Mouse (Mus musculus) left cerebral cortex, postnatal 10 days (tissue): Measurements from ENCODE around the gene Irf7. TPM values are rescaled to one million over a fixed set of nuclear protein-coding genes. Genes with fewer than 3 reads are reported as not detected.
"Not testable (repeated sequence)": the region's sequence is repeated elsewhere in the genome, so short reads cannot be mapped to it uniquely, and the experiment has no call there.

ENCODE experiments used
- DNase-seq, 2 experiments: peaks; one replicate each; pipeline ENCODE4 v3.0.0; 2021 to 2022; ENCODE audit warnings: low spot score in 2 of 2, mixed read lengths in 1 of 2; ENCODE audit errors: extremely low spot score in 1 of 2
- intact Hi-C: fragments of 180-260 bp; cut with DNase I; formaldehyde crosslinking; loops from one replicate; pipeline ENCODE4 v1.15.1; 2025
- total RNA-seq, 2 experiments: library from RNA; stranded (reverse); gene quantifications; 2 replicates each; pipeline ENCODE4 v1.2.3; 2021

The Irf7 gene
- total RNA-seq, 2 experiments from 2014 or later, result 0.22 to 0.58 TPM

DNA sequence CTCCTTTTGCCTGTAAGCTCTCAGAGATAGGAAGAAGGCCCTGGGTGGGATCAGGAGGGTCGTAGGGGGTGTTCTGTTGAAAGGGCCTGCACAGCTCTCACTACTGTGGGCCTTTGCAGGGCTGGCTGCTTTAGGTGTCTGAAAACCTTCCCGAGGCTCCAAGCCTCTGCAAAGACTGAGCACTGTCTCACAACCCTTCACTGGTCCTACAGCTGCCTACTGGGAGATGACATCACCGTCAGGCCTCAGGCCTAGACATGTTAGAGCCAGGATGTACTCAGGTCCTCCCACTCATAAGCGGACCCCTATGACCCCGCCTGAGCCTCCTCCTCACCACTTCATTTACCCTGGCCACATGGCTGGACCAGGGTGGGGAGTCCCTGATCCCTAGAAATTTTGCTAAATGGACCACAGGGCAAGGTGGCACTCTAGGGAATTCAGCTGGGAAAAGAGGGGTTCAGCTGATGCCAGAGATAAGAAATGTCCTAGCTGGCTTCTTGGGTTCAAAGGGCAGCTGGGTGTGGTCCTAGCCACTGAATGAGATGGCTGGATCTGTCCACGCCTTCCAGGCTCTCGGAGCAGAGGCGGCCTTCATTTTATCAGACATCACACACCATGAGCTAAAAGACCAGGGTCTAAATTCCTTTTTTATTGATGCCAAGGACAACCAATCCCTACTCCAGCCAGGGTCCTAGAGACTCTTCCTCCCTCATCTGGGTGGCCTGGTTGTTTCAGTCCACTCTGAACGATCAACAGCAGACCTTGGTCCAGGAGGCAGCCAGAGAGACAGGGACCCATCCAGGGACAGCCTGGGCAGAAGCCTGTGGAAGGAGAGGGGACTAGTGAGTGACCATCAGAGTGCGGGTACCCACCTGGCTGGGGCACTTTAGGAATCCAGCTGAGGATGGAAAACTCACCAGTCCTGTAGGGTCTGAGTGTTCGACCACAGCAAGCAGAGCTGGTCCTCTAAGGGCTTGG is 11.7 kb upstream of the Irf7 start:
- DNase-seq, result no peak
- intact Hi-C loops, result no loop called here

DNA sequence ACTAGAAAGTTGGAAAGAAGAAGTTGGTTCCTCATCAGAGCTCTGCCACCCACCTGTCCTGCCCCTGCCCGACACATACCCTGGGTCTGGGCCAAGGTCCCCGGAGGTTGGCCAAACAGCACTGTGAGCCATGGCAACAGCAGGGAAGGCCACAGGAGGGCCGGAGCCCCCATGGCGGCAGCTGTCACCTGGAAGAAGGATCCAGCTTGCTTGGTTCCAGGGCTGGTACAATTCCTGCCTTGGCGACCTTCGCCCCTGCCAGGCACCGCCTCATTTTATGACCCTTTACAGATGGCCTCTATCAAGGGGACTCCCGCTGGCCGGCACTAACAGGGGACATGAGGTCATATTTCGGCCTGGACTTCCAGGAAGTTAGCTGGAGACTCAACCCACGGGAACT is 10.3 kb upstream of the Irf7 start, which contains the start of gene Cdhr5:
Gene Cdhr5 (minus strand): TSS at position 241 of the 400 bp plus-strand sequence.
- intact Hi-C loops, result no loop called here
- no peak for DNase-seq

DNA sequence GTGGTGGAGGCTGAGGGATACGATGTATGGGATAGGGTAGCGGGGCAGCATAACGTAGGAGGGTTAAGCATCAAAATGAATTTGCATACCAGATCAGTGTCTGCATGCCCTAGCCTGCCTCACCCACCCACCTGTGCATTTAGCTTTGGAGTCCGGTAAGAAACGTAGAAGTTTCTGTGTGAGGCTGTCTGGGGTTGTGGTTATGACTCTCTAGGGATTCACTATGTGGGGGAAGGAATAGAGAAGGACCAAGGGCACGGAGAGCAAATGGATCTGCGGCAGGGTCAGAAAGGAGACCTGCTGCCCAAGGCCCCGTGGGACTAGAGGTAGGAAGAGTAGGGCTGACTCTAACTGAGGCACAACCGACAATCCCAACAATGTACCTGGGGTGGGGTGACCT is 9.1 kb upstream of the Irf7 start:
- intact Hi-C loops, result no loop called here
- no peak for DNase-seq

GRCm38 (mm10) chr7:141270631-141271030 is 4.3 kb upstream of the Irf7 start:
- no peak for DNase-seq
- intact Hi-C loops, result no loop called here

DNA sequence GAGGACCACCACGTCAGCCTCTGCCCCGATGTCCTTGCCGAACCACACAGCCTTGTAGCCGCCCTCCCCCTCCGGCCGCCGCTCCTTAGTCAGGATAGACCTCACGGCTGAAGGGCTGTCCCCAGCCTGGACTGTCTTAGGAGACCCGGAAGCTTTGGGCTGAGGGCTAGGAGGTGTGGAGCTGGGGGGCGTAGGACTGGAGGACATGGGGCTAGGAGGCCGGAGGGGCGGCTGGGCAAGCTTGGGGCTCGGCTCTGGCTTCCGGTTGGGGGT is 2.9 kb upstream of the Irf7 start:
- intact Hi-C loops, result loop anchor here (5.0 kb wide), 1 partner anchor 93 kb away; no protein-coding TSS in a partner anchor
- no peak for DNase-seq

DNA sequence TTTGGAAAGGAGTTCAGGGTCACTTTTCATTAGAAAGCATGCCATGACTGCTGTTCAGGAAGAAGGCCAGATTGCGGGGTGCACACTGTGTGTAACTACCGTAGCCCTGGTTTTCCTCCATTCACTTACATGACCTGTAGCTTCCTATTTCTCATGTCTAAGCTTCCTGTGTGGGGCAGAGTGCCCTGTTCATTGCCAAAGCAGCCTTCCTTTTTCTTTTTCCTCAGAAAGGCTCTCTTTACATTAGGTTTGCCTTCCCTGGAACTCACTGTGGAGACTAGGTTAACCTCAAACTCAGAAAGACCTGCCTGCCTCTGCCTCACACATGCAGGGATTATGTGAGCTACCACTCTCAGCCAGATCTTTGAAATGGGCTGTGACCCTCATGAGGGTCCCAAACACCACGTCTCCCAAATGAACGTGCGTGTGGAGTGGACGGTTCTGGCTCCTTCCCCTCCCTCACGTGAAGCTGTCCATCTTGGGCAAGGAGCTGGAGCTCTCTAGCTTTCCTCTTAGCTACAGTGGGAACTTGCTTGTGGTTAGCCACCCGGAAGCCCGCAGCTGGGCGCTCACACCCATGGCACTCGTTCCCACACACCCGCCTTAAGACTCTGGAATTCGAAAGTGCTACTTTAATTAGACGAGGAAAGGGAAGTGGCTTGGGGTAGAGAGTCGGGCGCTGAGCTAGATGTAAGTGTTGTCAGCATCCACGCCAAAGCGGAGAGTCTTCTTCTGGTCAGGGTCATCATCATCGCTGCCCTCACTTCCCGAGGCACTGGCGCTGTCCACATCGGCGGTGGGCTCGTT is 2.4 kb upstream of the Irf7 start:
- intact Hi-C loops, result loop anchor here (5.0 kb wide), 1 partner anchor 94 kb away; no protein-coding TSS in a partner anchor

DNA sequence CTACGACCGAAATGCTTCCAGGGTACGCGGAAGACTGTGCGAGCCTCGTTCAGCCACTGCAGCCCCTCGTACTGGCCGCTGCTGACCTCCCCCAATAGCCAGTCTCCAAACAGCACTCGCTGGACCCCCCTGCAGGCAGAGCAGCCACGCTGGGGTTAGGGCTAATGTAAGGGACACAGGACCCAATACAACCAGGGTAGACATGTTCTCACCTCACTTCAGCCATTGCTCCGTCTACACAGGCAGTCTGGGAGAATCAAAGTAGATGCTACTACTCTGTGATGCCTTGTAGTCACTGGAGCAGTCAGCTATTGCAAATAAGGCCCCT is 906 bp downstream of the Irf7 start:
- no peak for DNase-seq
- intact Hi-C loops, result loop anchor here (5.0 kb wide), 1 partner anchor 97 kb away; no protein-coding TSS in a partner anchor

More for the DNA sequence above, 2.4 kb upstream of the Irf7 start:
- no peak for DNase-seq

DNA sequence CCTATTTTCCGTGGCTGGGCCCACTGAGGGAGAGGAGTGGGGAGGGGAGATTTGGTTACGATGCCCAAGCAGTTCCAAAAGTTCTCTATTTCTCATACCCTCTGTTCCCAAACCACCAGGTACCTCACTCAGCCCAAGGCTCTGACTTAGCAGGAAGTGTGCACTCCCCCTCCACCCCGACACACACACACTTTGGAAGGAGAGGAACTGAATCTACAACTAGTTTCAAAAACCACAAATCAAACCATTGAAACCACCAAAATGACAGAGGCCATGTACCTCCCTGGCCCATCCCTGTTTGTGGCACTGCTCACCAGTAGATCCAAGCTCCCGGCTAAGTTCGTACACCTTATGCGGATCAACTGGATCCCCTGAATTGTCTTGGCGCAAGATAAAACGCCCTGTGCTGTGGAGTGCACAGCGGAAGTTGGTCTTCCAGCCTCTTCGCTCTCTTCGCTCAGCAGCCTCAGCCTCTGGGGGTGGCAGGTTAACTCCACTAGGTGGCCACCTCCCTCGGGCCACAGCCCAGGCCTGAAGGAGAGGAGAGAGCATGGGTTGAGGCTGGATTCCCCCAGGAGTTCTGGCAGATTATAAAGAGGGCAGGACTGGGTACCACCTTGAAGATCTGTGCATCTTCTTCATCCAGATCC is 1.4 kb downstream of the Irf7 start:
- intact Hi-C loops, result loop anchor here (5.0 kb wide), 1 partner anchor 97 kb away; no protein-coding TSS in a partner anchor
- peak in 1 of 2 experiments; percentile 54 for DNase-seq

GRCm38 (mm10) chr7:141264041-141264700 is 2.1 kb downstream of the Irf7 start:
- intact Hi-C loops, result no loop called here
- no peak for DNase-seq

DNA sequence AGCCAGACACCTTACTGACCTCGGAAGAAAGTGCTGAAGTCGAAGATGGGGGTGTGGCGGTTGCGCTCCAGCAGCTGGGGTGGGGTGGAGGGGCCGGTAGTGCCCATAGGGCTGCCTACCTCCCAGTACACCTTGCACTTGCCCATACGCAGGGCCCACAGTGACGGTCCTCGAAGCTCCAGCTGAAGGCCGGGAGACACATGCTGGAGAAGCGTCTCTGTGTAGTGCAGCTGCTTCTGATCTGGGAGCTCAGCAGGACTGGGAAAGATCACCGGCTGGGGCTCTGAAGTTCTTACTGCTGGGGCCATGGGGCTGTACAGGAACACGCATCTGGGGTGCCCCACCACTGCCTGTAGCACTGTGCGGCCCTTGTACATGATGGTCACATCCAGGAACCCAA is 2.6 kb downstream of the Irf7 start:
- intact Hi-C loops, result no loop called here
- no peak for DNase-seq

GRCm38 (mm10) chr7:141261480-141261879 is 4.8 kb downstream of the Irf7 start:
- DNase-seq, result no peak
- intact Hi-C loops, result no loop called here

DNA sequence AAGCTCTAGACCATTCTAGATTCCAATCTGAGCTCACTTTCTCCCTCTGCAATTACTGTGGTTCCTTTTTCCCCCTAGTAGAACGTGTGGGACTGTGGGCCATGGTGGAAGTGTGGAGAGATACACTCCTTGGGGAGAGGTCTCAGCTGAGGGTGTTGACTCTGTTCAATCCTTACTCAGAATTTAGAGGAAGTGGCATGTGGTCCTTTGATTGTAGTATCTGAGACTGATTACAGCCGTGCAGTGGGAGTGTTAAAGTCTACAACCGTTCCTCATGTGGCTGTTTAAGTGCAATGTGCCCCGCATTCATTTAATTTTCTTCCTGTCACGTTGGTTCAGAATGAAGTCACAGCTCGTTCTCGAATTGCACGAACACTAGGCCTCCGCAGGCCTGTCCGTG is 10.1 kb downstream of the Irf7 start:
- DNase-seq, result no peak
- intact Hi-C loops, result no loop called here

DNA sequence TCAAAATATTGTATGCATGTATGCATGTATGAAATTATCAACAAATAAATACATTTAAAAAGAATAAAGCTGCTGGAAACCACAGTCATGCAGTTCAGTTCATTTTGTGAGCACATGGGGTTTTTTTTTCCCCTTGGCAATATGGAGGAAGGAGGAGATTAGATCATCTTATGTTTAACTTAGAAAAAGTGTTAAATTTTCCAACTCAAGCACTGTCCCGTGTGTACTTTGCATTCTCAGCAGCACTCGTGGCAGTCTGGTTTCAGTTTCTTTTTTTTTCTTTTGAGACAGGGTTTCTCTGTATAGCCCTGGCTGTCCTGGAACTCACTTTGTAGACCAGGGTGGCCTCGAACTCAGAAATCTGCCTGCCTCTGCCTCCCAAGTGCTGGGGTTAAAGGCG is 15.8 kb downstream of the Irf7 start:
- intact Hi-C loops, result not testable (repeated sequence)

DNA sequence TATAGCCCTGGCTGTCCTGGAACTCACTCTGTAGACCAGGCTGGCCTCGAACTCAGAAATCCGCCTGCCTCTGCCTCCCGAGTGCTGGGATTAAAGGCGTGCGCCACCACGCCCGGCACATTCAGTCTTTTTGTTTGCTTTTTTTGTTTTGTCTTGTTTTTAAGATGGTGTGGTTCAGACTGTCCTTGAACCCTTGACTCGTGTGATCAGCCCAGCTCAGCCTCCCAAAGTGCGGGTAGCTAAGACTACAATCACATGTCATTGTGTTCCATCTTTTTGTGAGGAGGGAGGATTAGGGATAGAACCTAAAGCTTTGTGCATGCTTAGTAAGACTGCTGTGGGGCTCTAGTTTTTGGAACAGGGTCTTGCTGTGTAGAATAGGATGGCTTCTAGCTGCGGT is 34.7 kb downstream of the Irf7 start:
- intact Hi-C loops, result no loop called here
- DNase-seq, result no peak

More for the DNA sequence above, 15.8 kb downstream of the Irf7 start:
- DNase-seq, result not testable (repeated sequence)

- intact Hi-C loops, result no loop called here
- no peak for DNase-seq
Measured at GRCm38 (mm10) chr7:141231111-141231510, 35.2 kb downstream of the Irf7 start.

DNA sequence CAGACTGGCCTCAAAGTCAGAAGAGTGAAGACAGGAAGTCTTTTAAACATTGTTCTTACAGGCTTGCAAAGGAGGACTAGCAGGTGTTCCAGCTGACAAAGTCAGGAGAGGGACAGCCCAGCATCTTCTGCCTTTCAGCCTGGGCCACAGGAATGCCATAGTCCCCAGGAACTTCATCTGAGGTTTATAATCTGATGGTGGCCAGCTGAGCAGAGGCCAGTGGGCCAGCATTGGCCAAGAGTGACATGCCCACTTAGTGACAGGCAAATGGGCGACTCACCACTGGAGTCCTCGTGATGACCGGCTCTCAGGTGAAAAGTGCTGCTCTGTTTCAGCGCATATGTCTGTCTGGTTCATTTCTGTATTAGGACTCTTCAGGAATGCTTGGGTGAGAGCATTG is 35.7 kb downstream of the Irf7 start:
- intact Hi-C loops, result no loop called here
- no peak for DNase-seq

DNA sequence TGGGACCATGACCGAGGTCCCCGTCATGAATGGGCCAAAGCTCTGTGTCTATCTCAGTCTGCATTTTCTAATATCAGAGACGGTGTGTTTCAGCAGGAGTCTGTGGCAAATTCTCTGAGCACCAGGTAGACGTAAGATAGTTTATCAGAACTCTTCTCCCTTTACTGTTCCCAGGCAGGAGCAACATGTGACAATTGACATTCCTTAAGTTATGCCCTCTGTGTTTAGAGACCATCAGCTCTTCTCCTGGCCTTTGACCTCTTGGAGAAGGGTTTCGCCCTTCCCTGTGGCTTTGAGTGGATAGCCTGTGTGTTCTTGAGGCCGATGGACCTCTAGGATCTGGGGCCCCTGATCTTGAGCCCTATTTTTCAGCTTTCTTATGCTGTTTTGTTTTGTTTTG is 36.6 kb downstream of the Irf7 start:
- intact Hi-C loops, result no loop called here
- DNase-seq, result no peak

DNA sequence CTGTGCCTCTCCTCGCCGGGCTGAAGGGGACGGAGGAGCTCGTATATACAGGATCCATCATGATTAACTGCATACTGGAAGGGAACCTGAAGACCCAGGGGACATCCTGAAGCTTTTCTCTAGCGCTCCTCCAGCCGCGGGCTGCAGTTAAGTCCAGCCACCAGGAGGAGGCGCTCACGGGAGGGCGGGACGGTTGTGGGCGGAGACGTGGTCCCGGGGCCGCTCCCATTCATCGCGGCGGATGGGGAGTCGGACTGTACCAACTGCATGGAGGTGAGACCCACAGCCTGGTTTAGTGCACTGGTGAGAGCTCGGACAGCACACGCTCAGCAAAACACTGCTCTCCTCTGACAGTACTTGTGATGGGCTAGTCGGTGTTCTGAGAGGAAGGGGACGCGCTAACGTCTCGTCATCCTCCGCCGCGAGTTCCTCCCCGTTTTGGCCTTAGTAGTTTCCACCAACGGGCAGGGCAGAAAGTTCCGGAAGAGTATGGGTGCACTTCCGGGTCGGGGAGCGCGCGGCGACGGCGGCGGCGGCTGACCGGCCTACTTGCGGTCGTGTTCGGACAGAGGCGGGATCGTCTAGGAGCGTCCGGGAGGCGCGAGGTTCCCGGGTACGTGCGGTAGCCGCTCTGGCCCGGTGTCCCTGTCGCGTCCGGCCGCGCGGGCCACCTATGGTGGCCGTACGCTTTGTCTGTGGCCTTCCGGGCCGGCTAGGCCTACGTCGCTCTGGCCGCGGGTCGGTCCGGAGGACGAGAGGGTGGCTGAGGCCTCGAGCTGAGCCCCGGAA is 37.8 kb downstream of the Irf7 start, which contains the start of gene Phrf1:
Gene Phrf1 (plus strand): TSS at position 506 of the 789 bp plus-strand sequence.
- DNase-seq, result peak; percentile 85 to 92
- intact Hi-C loops, result no loop called here
